In the genomic region with DNA sequence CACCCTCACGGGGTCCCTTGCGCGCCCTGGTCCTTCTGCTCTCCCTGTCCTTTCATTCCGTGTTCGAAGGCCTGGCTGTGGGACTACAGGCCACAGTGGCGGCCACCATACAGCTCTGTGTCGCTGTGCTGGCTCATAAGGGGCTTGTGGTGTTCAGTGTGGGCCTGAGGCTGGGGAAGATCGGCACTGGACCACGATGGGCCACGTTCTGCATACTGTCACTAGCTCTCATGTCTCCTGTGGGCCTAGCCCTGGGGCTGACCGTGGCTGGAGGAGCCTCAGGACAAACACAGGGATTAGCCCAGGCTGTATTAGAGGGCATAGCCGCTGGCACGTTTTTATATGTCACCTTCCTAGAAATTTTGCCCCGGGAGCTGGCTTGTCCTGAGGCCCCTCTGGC, we compare ENCODE assay signal across 19 mouse cellular contexts. TPM values are rescaled to one million over a fixed set of nuclear protein-coding genes. Genes with fewer than 3 reads are reported as not detected.
"Had no signal": no experiment of that assay in that cellular context is flagged by ENCODE, and none has a peak within 500 bp of the region (broad histone marks: within the 10 kb centered on the region; RNA-seq: fewer than 3 reads in every experiment).

No protein-coding gene starts in this region.

- H3K27ac ChIP-seq: kidney, embryonic 15.5 days; liver, embryonic 14.5 days; neural tube, embryonic 15.5 days had no signal

- H3K27me3 ChIP-seq: kidney, embryonic 15.5 days; neural tube, embryonic 15.5 days had no signal

- H3K9ac ChIP-seq: kidney, embryonic 15.5 days; liver, embryonic 14.5 days; neural tube, embryonic 15.5 days had no signal

- H3K4me1 ChIP-seq: kidney, embryonic 15.5 days; neural tube, embryonic 15.5 days had no signal

- H3K4me3 ChIP-seq: kidney, embryonic 15.5 days; myocyte; neural tube, embryonic 15.5 days had no signal

- H3K4me2 ChIP-seq: kidney, embryonic 15.5 days; neural tube, embryonic 15.5 days had no signal

- H3K9me3 ChIP-seq: kidney, embryonic 15.5 days; neural tube, embryonic 15.5 days had no signal

- DNase-seq: kidney, adult 2 months; kidney, postnatal 14 days; lung, adult 18-20 months; thymus, adult 2 months; thymus, postnatal 25 days had no signal

RNA-seq across cellular contexts. Expression of gene Tppp2, which starts 23.2 kb away (rescaled TPM):
- total RNA-seq: layer of hippocampus, adult 8-10 months; layer of hippocampus, postnatal 14 days; left cerebral cortex, adult 18-20 months; left cerebral cortex, postnatal 14 days; liver, adult 2 months; megakaryocyte-erythroid progenitor cell, adult 5-6 weeks had no signal
- polyA plus RNA-seq: kidney, adult 2 months; kidney, embryonic 15.5 days; large intestine, adult 2 months; limb, embryonic 11.5 days; liver, adult 2 months; liver, embryonic 14.5 days; lung, embryonic 16.5 days; myocyte; neural tube, embryonic 11.5 days; neural tube, embryonic 15.5 days; thymus, adult 2 months had no signal

RNA-seq across cellular contexts. Expression of gene Rnase13, which starts 27.5 kb away (rescaled TPM):
- total RNA-seq: layer of hippocampus, adult 8-10 months; left cerebral cortex, adult 18-20 months; left cerebral cortex, postnatal 14 days; liver, adult 2 months; megakaryocyte-erythroid progenitor cell, adult 5-6 weeks had no signal
- polyA plus RNA-seq: kidney, adult 2 months; kidney, embryonic 15.5 days; large intestine, adult 2 months; limb, embryonic 11.5 days; liver, embryonic 14.5 days; lung, embryonic 16.5 days; myocyte; neural tube, embryonic 11.5 days; neural tube, embryonic 15.5 days; thymus, adult 2 months had no signal
